Mouse (Mus musculus) C2C12 (cell line): ENCODE measurements around the gene Chst15. TPM values are rescaled to one million over a fixed set of nuclear protein-coding genes. Genes with fewer than 3 reads are reported as not detected.

ENCODE experiments used
- H3K27me3 ChIP-seq: one replicate; pipeline ENCODE4 v1.6.1; 2011; ENCODE audit not compliant: control insufficient read depth, insufficient read depth, insufficient read length
- H3K36me3 ChIP-seq: one replicate; pipeline ENCODE4 v1.6.1; 2011; ENCODE audit not compliant: control insufficient read depth, insufficient read depth
- H3K4me3 ChIP-seq: one replicate; pipeline ENCODE4 v1.5.1; 2011; ENCODE audit warnings: mild to moderate bottlenecking, control low read depth; ENCODE audit not compliant: poor library complexity, insufficient read depth, severe bottlenecking
- H3K79me2 ChIP-seq: one replicate; pipeline ENCODE4 v1.6.1; 2011; ENCODE audit not compliant: control insufficient read depth, insufficient read depth
- H3K79me3 ChIP-seq: one replicate; pipeline ENCODE4 v1.6.1; 2011; ENCODE audit warnings: low read depth, control low read depth
- H3ac ChIP-seq: one replicate; pipeline ENCODE3; 2011; ENCODE audit warnings: low read depth; ENCODE audit not compliant: control insufficient read depth, insufficient read length
- CEBPB ChIP-seq: IDR thresholded peaks from one replicate; pipeline ENCODE4 v1.6.1; 2011; ENCODE audit warnings: low read depth, mild to moderate bottlenecking, control low read depth, moderate library complexity
- CTCF ChIP-seq: IDR thresholded peaks from one replicate; pipeline ENCODE4 v1.5.1; 2011; ENCODE audit not compliant: control insufficient read depth, insufficient read depth, insufficient read length
- FOSL1 ChIP-seq: IDR thresholded peaks from one replicate; pipeline ENCODE4 v1.8.0; 2011; ENCODE audit warnings: mild to moderate bottlenecking, low read length; ENCODE audit not compliant: poor library complexity, insufficient read depth, severe bottlenecking
- MAX ChIP-seq: IDR thresholded peaks from one replicate; pipeline ENCODE4 v1.6.1; 2011; ENCODE audit warnings: mild to moderate bottlenecking, control low read depth
- MYOD1 ChIP-seq: IDR thresholded peaks from one replicate; pipeline ENCODE4 v1.6.1; 2011; ENCODE audit warnings: low read depth; ENCODE audit not compliant: control insufficient read depth, insufficient read length
- MYOG ChIP-seq: IDR thresholded peaks from one replicate; pipeline ENCODE4 v1.6.1; 2011; ENCODE audit not compliant: control insufficient read depth, insufficient read length; ENCODE audit errors: extremely low read depth
- USF1 ChIP-seq: IDR thresholded peaks from one replicate; pipeline ENCODE4 v1.6.1; 2011; ENCODE audit warnings: low read depth, mild to moderate bottlenecking, control low read depth, moderate library complexity
- polyA plus RNA-seq: library from polyadenylated mRNA; unstranded; fragments of >200 nt; fragmentation: generic; extraction: Trizol; gene quantifications from one replicate; pipeline ENCODE4 v1.2.1, GENCODE M21; 2012; ENCODE audit warnings: missing spikeins

Gene Chst15
- polyA plus RNA-seq, 1 experiment = 8.9 TPM

- Histone ChIP-seq H3K27me3 (no peaks in the 10 kb centered on the region), H3K79me3 (no peaks in the 10 kb centered on the region), H3ac (no peak overlapping the region), H3K36me3 (peaks cover 7% of the 10 kb centered on the region), H3K79me2 (no peaks in the 10 kb centered on the region), H3K4me3 (no peak overlapping the region)
- TF ChIP-seq MAX (no peak), FOSL1 (no peak), MYOG (no peak), MYOD1 (no peak), CEBPB (no peak), USF1 (no peak), CTCF (no peak)
Measured at GRCm38 (mm10) chr7:132267721-132268498, 49.1 kb downstream of the Chst15 start.

GRCm38 (mm10) chr7:132264763-132265162 lies 52.3 kb downstream of the Chst15 start:
- Histone ChIP-seq H3K36me3 (peaks cover 7% of the 10 kb centered on the region), H3K4me3 (no peak overlapping the region)
- TF ChIP-seq CTCF = no peak
- TF ChIP-seq FOSL1 = no peak
- TF ChIP-seq MYOG = no peak
- TF ChIP-seq MAX = no peak
- no peak for TF ChIP-seq CEBPB
- no peak for TF ChIP-seq MYOD1
- TF ChIP-seq USF1 = no peak

GRCm38 (mm10) chr7:132263186-132263585 lies 53.8 kb downstream of the Chst15 start:
- no peak for TF ChIP-seq CTCF
- no peak for TF ChIP-seq MAX
- no peak for TF ChIP-seq USF1
- TF ChIP-seq FOSL1 = no peak
- TF ChIP-seq MYOD1 = no peak
- TF ChIP-seq MYOG = no peak
- TF ChIP-seq CEBPB = no peak
- Histone ChIP-seq H3K79me3 (no peaks in the 10 kb centered on the region), H3K79me2 (no peaks in the 10 kb centered on the region), H3ac (no peak overlapping the region), H3K4me3 (no peak overlapping the region), H3K36me3 (peaks cover 7% of the 10 kb centered on the region), H3K27me3 (no peaks in the 10 kb centered on the region)

More at GRCm38 (mm10) chr7:132264763-132265162, 52.3 kb downstream of the Chst15 start:
- Histone ChIP-seq H3K79me2 (no peaks in the 10 kb centered on the region), H3ac (no peak overlapping the region), H3K79me3 (no peaks in the 10 kb centered on the region), H3K27me3 (no peaks in the 10 kb centered on the region)

- Histone ChIP-seq H3ac (no peak overlapping the region), H3K27me3 (no peaks in the 10 kb centered on the region), H3K36me3 (peaks cover 7% of the 10 kb centered on the region), H3K79me3 (no peaks in the 10 kb centered on the region), H3K4me3 (no peak overlapping the region), H3K79me2 (no peaks in the 10 kb centered on the region)
- TF ChIP-seq MYOG (no peak), FOSL1 (no peak), MYOD1 (no peak), MAX (no peak), CTCF (no peak), CEBPB (no peak), USF1 (no peak)
Measured at GRCm38 (mm10) chr7:132262696-132263095, 54.3 kb downstream of the Chst15 start.

GRCm38 (mm10) chr7:132261885-132262284 lies 55.1 kb downstream of the Chst15 start:
- Histone ChIP-seq H3K79me2 (no peaks in the 10 kb centered on the region), H3K27me3 (no peaks in the 10 kb centered on the region), H3K4me3 (no peak overlapping the region), H3ac (no peak overlapping the region), H3K79me3 (no peaks in the 10 kb centered on the region), H3K36me3 (peaks cover 7% of the 10 kb centered on the region)
- TF ChIP-seq CTCF (no peak), USF1 (no peak), CEBPB (no peak), FOSL1 (no peak)

- no peaks in the 10 kb centered on the region for H3K79me3 ChIP-seq
- H3K79me2 ChIP-seq = no peaks in the 10 kb centered on the region
- TF ChIP-seq CEBPB (peak; percentile 85), MYOD1 (peak; percentile 95), USF1 (no peak)
- no peak overlapping the region for H3K4me3 ChIP-seq
- H3K27me3 ChIP-seq = no peaks in the 10 kb centered on the region
- peaks cover 5% of the 10 kb centered on the region for H3K36me3 ChIP-seq
- no peak overlapping the region for H3ac ChIP-seq
Measured at GRCm38 (mm10) chr7:132260632-132261031, 56.4 kb downstream of the Chst15 start.
